Mouse (Mus musculus) embryonic facial prominence, embryonic 15.5 days (tissue): ENCODE measurements around the gene Tns1. TPM values are rescaled to one million over a fixed set of nuclear protein-coding genes. Genes with fewer than 3 reads are reported as not detected.
A peak's percentile ranks its signal among the peaks of the same experiment; 100 is the strongest.

Source experiments
- ATAC-seq: fragments of 200-750 bp; cut with Nextera tagmentation; 2 replicates; pipeline ENCODE4 v1.8.0; 2017; ENCODE audit warnings: low read depth, moderate TSS enrichment; ENCODE audit not compliant: insufficient number of reproducible peaks, low FRiP score, low TSS enrichment
- H3K27ac ChIP-seq: fragments of 300-500 bp; sonication (generic); replicated peaks from 2 replicates; pipeline ENCODE4 v1.5.1; 2015; ENCODE audit warnings: mild to moderate bottlenecking, inconsistent platforms
- H3K27me3 ChIP-seq: fragments of 300-500 bp; sonication (generic); 2 replicates; pipeline ENCODE4 v1.6.1; 2015; ENCODE audit warnings: inconsistent platforms
- H3K36me3 ChIP-seq: fragments of 300-500 bp; sonication (generic); 2 replicates; pipeline ENCODE4 v1.6.1; 2015; ENCODE audit warnings: mild to moderate bottlenecking, inconsistent platforms
- H3K4me1 ChIP-seq: fragments of 300-500 bp; sonication (generic); 2 replicates; pipeline ENCODE4 v1.6.1; 2015; ENCODE audit warnings: inconsistent platforms
- H3K4me2 ChIP-seq: fragments of 300-500 bp; sonication (generic); replicated peaks from 2 replicates; pipeline ENCODE4 v1.6.1; 2015; ENCODE audit warnings: mild to moderate bottlenecking, inconsistent platforms
- H3K4me3 ChIP-seq: fragments of 300-500 bp; sonication (generic); replicated peaks from 2 replicates; pipeline ENCODE4 v1.5.1; 2015; ENCODE audit warnings: mild to moderate bottlenecking, inconsistent platforms
- H3K9ac ChIP-seq: fragments of 300-500 bp; sonication (generic); 2 replicates; pipeline ENCODE4 v1.6.1; 2015; ENCODE audit warnings: inconsistent platforms
- H3K9me3 ChIP-seq: fragments of 300-500 bp; sonication (generic); replicated peaks from 2 replicates; pipeline ENCODE4 v1.6.1; 2016; ENCODE audit warnings: inconsistent platforms
- WGBS: fragments of 180-500 bp; shearing (Covaris S2); methylation state at CpG from one replicate; pipeline ENCODE4 v1.1.7; 2015; 5-methylcytosine and 5-hydroxymethylcytosine counted together
- polyA plus RNA-seq: library from polyadenylated mRNA; unstranded; fragments of >200 nt; fragmentation: Nextera tagmentation; extraction: Ambion mirVana; gene quantifications from 2 replicates; pipeline ENCODE4 v1.2.1, GENCODE M21; 2015

Gene Tns1
- polyA plus RNA-seq, 1 experiment from 2014 or later, result 49.3 TPM

GRCm38 (mm10) chr1:74009495-74009894, 114.8 kb downstream of the Tns1 start:
- H3K4me3 ChIP-seq, result no peak overlapping the region
- H3K27ac ChIP-seq, result no peak overlapping the region
- no peaks in the 10 kb centered on the region for H3K9me3 ChIP-seq
- H3K4me1 ChIP-seq, result peaks cover 40% of the 10 kb centered on the region
- 86% methylated on average over 3 of the region's 3 CpGs for WGBS
- no peak for ATAC-seq
- no peak overlapping the region for H3K4me2 ChIP-seq
- no peak overlapping the region for H3K9ac ChIP-seq
- no peaks in the 10 kb centered on the region for H3K27me3 ChIP-seq
- H3K36me3 ChIP-seq, result peaks cover 6% of the 10 kb centered on the region; the same call in 1 of the 2 replicates

GRCm38 (mm10) chr1:74008966-74009365, 115.3 kb downstream of the Tns1 start:
- no peak for ATAC-seq

GRCm38 (mm10) chr1:74008498-74008897, 115.8 kb downstream of the Tns1 start:
- Histone ChIP-seq H3K4me1 (peaks cover 34% of the 10 kb centered on the region), H3K27me3 (no peaks in the 10 kb centered on the region), H3K9ac (no peak overlapping the region), H3K4me3 (no peak overlapping the region), H3K9me3 (no peaks in the 10 kb centered on the region), H3K4me2 (no peak overlapping the region), H3K27ac (peak overlapping the region; percentile 45), H3K36me3 (peaks cover 6% of the 10 kb centered on the region; the same call in 1 of the 2 replicates)
- ATAC-seq, result peak; percentile 60; the same call in 1 of the 2 replicates
- 34% methylated on average over 5 of the region's 5 CpGs for WGBS

More at GRCm38 (mm10) chr1:74008966-74009365, 115.3 kb downstream of the Tns1 start:
- Histone ChIP-seq H3K4me1 (peaks cover 38% of the 10 kb centered on the region), H3K4me3 (no peak overlapping the region), H3K4me2 (no peak overlapping the region), H3K9me3 (no peaks in the 10 kb centered on the region), H3K27me3 (no peaks in the 10 kb centered on the region), H3K27ac (0 out of 2 replicates have a peak overlapping the region, but pooled peaks have one; percentile 45), H3K9ac (no peak overlapping the region), H3K36me3 (peaks cover 6% of the 10 kb centered on the region; the same call in 1 of the 2 replicates)
- WGBS, result 90% methylated on average over 3 of the region's 3 CpGs

GRCm38 (mm10) chr1:74007398-74008050, 116.7 kb downstream of the Tns1 start:
- H3K9ac ChIP-seq, result no peak overlapping the region
- no peaks in the 10 kb centered on the region for H3K27me3 ChIP-seq
- no peak for ATAC-seq
- H3K27ac ChIP-seq, result 0 out of 2 replicates have a peak overlapping the region, but pooled peaks have one; percentile 4
- peaks cover 5% of the 10 kb centered on the region; the same call in 1 of the 2 replicates for H3K36me3 ChIP-seq
- no peak overlapping the region for H3K4me2 ChIP-seq
- no peaks in the 10 kb centered on the region for H3K9me3 ChIP-seq
- H3K4me1 ChIP-seq, result peaks cover 34% of the 10 kb centered on the region
- H3K4me3 ChIP-seq, result no peak overlapping the region
- WGBS, result 39% methylated on average over 7 of the region's 7 CpGs

- no peak overlapping the region for H3K4me3 ChIP-seq
- no peaks in the 10 kb centered on the region for H3K9me3 ChIP-seq
- peaks cover 50% of the 10 kb centered on the region for H3K4me1 ChIP-seq
- no peaks in the 10 kb centered on the region for H3K27me3 ChIP-seq
- H3K27ac ChIP-seq, result no peak overlapping the region
- no peak overlapping the region for H3K4me2 ChIP-seq
- 61% methylated on average over 3 of the region's 3 CpGs for WGBS
- ATAC-seq, result no peak
- H3K36me3 ChIP-seq, result no peaks in the 10 kb centered on the region
- H3K9ac ChIP-seq, result no peak overlapping the region
These were observed 119.2 kb downstream of the Tns1 start for GRCm38 (mm10) chr1:74005020-74005419.

GRCm38 (mm10) chr1:74003723-74004122, 120.5 kb downstream of the Tns1 start:
- Histone ChIP-seq H3K27ac (no peak overlapping the region), H3K9me3 (no peaks in the 10 kb centered on the region), H3K36me3 (no peaks in the 10 kb centered on the region), H3K27me3 (no peaks in the 10 kb centered on the region), H3K4me3 (no peak overlapping the region), H3K4me2 (no peak overlapping the region), H3K9ac (no peak overlapping the region), H3K4me1 (peaks cover 55% of the 10 kb centered on the region)
- ATAC-seq, result no peak
- WGBS, result 62% methylated on average over 2 of the region's 2 CpGs

- 0 out of 2 replicates have a peak, but pooled peaks have one; percentile 15 for ATAC-seq
- WGBS, result 46% methylated on average over 10 of the region's 10 CpGs
- H3K9ac ChIP-seq, result no peak overlapping the region
These were observed 122.8 kb downstream of the Tns1 start for GRCm38 (mm10) chr1:74001449-74001820.

GRCm38 (mm10) chr1:74000810-74001448, 123.3 kb downstream of the Tns1 start:
- 58% methylated on average over 2 of the region's 2 CpGs for WGBS
- no peaks in the 10 kb centered on the region for H3K27me3 ChIP-seq
- H3K4me3 ChIP-seq, result no peak overlapping the region
- H3K9ac ChIP-seq, result no peak overlapping the region
- no peaks in the 10 kb centered on the region for H3K9me3 ChIP-seq
- peaks cover 44% of the 10 kb centered on the region for H3K4me1 ChIP-seq
- no peak for ATAC-seq
- no peak overlapping the region for H3K4me2 ChIP-seq
- peak overlapping the region; percentile 8; the same call in 1 of the 2 replicates for H3K27ac ChIP-seq
- H3K36me3 ChIP-seq, result 0 out of 2 replicates have a peak, but pooled peaks cover 12% of the 10 kb centered on the region

More at GRCm38 (mm10) chr1:74001449-74001820, 122.8 kb downstream of the Tns1 start:
- H3K4me1 ChIP-seq, result peaks cover 44% of the 10 kb centered on the region
- H3K27me3 ChIP-seq, result no peaks in the 10 kb centered on the region
- peak overlapping the region; percentile 8; the same call in 1 of the 2 replicates for H3K27ac ChIP-seq
- H3K36me3 ChIP-seq, result 0 out of 2 replicates have a peak, but pooled peaks cover 9% of the 10 kb centered on the region
- no peaks in the 10 kb centered on the region for H3K9me3 ChIP-seq
- H3K4me3 ChIP-seq, result no peak overlapping the region
- no peak overlapping the region for H3K4me2 ChIP-seq

- H3K27ac ChIP-seq, result peak overlapping the region; percentile 61
- H3K9ac ChIP-seq, result no peak overlapping the region
- WGBS, result 20% methylated on average over 5 of the region's 5 CpGs
- no peaks in the 10 kb centered on the region for H3K9me3 ChIP-seq
- H3K27me3 ChIP-seq, result no peaks in the 10 kb centered on the region
- H3K36me3 ChIP-seq, result peaks cover 16% of the 10 kb centered on the region; the same call in 1 of the 2 replicates
- ATAC-seq, result peak; percentile 22; the same call in 1 of the 2 replicates
- no peak overlapping the region for H3K4me3 ChIP-seq
- H3K4me2 ChIP-seq, result no peak overlapping the region
- peaks cover 44% of the 10 kb centered on the region for H3K4me1 ChIP-seq
These were observed 124.0 kb downstream of the Tns1 start for GRCm38 (mm10) chr1:74000191-74000651.

GRCm38 (mm10) chr1:73999533-73999932, 124.7 kb downstream of the Tns1 start:
- ATAC-seq, result no peak
- WGBS, result 67% methylated on average over 5 of the region's 5 CpGs
- Histone ChIP-seq H3K4me3 (no peak overlapping the region), H3K27ac (peak overlapping the region; percentile 61), H3K9ac (no peak overlapping the region), H3K9me3 (no peaks in the 10 kb centered on the region), H3K36me3 (peaks cover 20% of the 10 kb centered on the region; the same call in 1 of the 2 replicates), H3K27me3 (no peaks in the 10 kb centered on the region), H3K4me2 (no peak overlapping the region), H3K4me1 (peaks cover 42% of the 10 kb centered on the region)

GRCm38 (mm10) chr1:73998925-73999375, 125.3 kb downstream of the Tns1 start:
- Histone ChIP-seq H3K36me3 (peaks cover 20% of the 10 kb centered on the region; the same call in 1 of the 2 replicates), H3K9me3 (no peaks in the 10 kb centered on the region), H3K27ac (peak overlapping the region; percentile 61), H3K4me3 (no peak overlapping the region), H3K4me1 (peaks cover 41% of the 10 kb centered on the region), H3K9ac (no peak overlapping the region), H3K4me2 (no peak overlapping the region), H3K27me3 (no peaks in the 10 kb centered on the region)
- 60% methylated on average over 5 of the region's 5 CpGs for WGBS
- no peak for ATAC-seq
